Mouse (Mus musculus): ENCODE measurements around the gene Fcer1g. TPM values are rescaled to one million over a fixed set of nuclear protein-coding genes. Genes with fewer than 3 reads are reported as not detected.

Fcer1g gene
- total and polyA plus RNA-seq, 3 experiments: 22.9 to 56.0 (median 31.2) TPM

DNA sequence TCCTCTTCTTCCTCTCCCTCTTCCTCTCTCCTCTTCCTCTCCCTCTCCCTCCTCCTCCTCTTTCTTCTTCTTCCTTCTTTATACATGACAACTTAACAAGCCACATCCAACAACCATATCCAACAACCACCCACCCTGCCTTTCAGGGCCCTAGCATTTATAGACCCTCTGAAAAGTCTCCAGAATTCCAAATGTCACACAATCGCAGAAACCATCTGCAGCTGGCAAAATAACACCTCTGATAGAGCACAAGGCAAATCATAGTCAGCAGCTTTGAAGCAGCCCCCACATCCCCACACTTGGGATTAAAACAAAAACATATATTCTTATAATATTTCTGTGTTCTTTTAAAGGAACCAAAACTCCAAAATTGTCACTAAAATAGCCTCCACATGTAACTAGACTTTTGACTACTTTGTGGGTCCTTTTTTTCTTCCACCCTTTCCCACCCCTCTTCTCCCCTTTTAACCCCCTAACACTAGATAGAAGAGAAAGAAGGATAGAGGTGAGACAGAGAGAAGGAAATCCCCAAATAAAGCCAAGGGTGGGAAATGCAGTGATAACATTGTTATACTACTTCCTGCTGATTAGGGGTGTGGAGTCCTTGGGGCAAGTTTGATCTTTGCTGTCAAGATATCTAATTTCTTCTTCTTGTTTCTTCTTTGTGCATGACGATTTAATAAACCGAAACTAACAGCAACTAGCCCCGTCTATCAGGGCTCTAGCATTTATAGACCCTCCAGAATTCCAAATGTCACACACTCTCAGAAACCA is 32.0 kb upstream of the Fcer1g start:
- DNase-seq: no peak

DNA sequence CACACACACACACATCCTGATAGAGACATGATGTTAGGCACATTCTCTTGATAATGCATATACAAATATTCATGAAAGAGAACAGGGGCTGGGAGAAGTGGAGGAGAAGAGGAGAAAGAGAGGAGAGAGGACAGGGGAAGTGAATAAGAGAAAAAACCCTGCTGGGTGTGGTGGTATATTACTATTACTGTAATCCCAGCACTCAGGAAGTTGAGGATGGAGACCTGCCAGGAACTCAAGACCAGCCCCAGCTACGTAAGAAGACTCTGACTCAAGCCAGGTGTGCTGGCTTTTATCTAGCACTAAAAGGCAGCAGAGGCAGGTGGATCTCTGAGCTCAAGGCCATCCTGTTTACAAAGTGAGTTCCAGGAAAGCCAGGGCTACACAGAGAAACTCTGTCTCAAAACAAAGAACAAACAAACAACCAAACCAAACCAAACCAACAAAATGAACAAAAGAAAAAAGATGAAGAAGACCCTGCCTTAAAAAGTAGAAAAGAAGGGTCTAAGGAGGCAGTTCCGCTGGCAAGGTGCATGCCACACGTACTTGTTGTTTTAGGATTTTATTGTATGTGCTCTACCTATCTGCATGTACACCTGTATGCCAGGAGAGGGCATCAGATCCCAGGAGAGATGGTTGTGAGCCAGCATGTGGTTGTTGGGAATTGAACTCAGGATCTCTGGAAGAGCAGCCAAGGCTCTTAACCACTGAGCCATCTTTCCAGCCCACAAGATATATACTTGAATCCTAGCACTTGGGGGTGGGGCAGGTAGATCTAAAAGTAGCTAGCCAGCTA is 29.7 kb upstream of the Fcer1g start:
- DNase-seq: no peak

DNA sequence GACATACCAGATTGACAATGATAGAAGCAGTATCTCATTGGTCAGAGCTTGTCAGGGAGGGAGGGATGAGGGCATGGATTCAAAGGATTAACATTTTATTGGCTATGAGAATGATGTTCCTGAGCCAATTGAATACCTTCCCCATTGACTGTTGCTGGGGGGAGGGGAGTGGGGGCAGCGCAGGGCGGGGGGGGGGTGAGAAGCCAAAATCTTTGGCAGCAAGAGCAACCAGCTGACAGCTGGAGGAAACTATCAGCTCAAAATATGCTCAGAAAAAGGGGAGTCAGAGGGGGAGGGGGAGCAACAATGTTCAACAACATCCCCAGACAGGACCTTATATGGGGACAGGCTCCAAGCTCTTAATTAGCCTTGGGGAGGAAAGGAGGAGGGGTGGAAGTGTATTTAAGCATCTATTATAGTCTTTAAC is 29.0 kb upstream of the Fcer1g start:
- DNase-seq: peak; percentile 22

DNA sequence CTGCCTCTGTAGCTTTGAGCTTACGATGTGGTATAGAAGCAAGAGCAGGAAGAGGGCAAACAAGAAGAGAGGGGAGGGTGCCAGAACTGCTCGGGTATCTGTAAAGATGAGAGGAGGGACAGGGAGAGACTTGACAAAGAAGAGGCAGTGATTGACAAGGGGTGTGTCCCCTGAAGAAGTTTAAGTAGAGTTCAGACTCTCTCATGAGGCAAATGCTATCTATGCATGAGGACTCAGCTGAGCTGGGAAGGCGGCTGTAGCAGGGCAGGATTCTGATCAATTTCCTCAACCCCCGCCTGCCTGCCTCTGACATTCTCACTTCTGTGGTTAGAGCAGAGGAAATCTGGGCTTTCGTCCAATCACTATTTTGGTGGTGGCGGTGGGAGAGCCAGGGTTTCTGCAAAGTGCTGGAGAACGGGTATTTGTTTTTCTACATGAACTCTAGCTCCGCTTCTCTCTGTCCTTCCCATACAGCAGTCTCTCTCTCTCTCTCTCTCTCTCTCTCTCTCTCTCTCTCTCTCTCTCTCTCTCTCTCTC is 28.5 kb upstream of the Fcer1g start:
- peak; percentile 75 for DNase-seq

- peak; percentile 62 for DNase-seq
Measured at GRCm38 (mm10) chr1:171260316-171260715, 26.2 kb upstream of the Fcer1g start.

DNA sequence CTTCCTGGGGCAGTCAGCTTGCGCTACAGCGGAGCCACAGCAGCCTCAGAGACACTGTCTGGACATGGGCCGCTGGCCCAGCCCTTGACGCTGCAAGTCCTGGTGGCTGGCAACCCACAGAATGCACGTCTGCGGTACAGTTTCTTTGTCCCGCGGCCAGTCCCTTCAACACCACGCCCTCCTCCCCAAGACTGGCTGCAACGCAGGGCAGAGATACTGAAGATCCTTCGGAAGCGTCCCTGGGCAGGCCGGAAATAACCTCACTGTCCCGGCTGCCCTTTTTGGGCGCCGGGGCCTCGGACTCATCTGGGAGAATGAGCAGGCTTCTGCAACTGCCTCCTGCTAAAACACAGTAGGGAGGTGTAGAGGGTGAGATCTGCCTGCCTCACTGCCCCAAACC is 24.8 kb upstream of the Fcer1g start:
- peak; percentile 7 for DNase-seq

- no peak for DNase-seq
Measured at GRCm38 (mm10) chr1:171257781-171258180, 23.6 kb upstream of the Fcer1g start.

GRCm38 (mm10) chr1:171256937-171257548 is 22.9 kb upstream of the Fcer1g start:
- DNase-seq: peak; percentile 69

DNA sequence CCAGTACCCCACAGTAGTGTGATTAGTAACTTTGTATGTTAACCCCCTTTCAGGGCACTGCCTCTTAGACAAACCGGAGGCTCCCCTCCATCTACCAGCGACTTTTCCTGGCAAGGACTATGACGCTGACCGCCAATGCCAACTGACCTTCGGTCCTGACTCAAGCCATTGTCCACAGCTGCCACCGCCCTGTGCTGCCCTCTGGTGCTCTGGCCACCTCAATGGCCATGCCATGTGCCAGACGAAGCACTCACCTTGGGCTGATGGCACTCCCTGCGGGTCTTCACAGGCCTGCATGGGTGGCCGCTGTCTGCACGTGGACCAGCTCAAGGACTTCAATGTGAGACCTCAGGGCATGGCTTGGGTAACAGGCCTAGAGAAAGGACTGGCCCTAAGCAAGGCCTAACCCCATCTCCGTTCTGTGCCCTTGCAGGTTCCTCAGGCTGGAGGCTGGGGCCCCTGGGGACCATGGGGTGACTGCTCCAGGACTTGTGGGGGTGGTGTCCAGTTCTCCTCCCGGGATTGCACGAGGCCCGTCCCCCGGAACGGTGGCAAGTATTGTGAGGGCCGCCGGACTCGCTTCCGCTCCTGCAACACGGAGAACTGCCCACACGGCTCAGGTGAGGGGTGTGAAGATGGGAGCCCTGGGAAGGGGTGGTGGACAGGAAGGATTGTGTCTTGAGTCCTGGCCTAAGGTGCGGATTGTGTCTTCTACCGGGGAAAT is 22.1 kb upstream of the Fcer1g start:
- peak; percentile 84 for DNase-seq

DNA sequence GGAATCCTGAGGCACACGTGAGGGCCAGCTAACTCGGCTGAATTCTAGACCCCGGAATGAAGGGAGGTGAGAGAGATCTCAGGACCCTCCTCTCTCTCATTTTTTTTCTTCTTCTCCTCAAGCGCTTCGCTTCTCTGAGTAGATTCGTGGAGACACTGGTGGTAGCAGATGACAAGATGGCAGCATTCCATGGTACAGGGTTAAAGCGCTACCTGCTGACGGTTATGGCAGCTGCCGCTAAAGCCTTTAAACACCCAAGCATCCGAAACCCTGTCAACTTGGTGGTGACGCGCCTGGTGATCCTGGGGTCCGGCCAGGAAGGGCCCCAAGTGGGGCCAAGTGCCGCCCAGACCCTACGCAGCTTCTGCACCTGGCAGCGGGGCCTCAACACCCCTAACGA is 18.2 kb upstream of the Fcer1g start:
- DNase-seq: no peak

- DNase-seq: peak; percentile 38
Measured at GRCm38 (mm10) chr1:171251594-171252324, 17.6 kb upstream of the Fcer1g start.

DNA sequence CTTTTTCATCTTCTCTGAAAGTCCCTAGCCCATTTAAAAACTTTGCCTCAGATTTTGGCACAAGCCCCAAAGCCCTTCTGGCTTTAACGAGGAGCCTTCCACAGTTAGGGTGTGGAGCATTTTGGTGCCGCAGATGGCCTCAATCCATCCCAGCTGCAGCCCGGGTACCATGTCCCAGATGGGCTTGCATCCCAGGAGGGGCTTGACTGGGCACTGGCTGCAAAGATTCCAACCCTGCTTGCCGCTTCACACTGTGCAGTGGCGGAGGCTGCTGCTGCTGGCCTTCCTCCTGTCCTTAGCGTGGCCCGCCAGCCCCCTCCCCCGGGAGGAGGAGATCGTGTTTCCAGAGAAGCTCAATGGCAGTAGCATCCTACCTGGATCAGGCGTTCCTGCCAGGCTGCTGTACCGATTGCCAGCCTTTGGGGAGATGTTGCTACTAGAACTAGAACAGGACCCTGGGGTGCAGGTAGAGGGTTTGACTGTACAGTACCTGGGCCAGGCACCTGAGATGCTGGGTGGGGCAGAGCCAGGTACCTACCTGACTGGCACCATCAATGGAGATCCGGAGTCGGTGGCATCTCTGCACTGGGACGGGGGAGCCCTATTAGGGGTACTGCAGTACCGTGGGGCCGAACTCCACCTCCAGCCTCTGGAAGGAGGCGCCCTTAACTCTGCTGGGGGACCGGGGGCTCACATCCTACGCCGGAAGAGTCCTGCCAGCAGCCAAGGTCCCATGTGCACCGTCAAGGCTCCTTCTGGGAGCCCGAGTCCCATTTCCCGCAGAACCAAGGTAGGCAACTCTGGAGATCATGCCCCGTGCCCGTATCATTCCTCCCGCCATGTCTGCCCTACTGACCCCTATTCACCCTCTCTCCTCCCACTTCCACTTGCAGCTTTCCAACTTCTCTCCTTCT is 16.8 kb upstream of the Fcer1g start, which contains the start of gene Ndufs2:
Gene Ndufs2, minus strand, starts transcription at position 709 of the 914 bp plus-strand sequence.
- DNase-seq: peak; percentile 6

DNA sequence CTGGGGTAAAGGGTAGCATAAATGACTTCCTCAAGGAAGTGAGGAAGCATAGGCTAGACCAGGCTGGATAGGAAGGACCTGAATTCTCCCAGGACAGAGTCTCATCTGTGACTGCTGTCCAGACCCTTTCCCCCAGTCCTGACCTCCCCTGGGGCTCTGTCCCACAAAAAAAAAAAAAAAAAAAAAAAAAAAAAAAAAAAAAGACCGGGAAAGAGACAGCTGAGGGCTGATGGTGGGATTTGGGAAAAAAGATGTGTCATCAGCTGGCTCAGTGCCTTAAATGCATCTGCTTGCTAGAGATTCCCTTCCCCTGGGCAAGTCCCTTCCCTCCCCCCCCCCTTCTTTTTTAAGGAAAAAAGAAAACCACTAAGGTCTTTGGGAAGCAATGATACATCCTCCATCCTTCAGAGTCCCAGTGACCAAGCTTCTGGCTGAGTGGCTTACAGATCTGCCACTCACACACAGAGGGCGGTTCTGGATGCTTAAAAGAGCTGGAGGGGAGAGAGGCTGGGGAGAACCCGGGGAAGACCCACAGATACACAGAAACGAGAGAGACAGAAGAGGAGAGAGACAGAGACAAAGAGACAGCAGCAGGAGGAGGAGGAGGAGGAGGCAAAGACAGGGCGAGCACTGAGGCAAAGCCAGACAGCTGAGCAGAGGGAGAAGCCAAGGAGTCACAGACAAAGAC is 15.9 kb upstream of the Fcer1g start, which contains the start of gene Adamts4:
Gene Adamts4, plus strand, starts transcription at position 509 of the 688 bp plus-strand sequence.
- DNase-seq: peak; percentile 43

DNA sequence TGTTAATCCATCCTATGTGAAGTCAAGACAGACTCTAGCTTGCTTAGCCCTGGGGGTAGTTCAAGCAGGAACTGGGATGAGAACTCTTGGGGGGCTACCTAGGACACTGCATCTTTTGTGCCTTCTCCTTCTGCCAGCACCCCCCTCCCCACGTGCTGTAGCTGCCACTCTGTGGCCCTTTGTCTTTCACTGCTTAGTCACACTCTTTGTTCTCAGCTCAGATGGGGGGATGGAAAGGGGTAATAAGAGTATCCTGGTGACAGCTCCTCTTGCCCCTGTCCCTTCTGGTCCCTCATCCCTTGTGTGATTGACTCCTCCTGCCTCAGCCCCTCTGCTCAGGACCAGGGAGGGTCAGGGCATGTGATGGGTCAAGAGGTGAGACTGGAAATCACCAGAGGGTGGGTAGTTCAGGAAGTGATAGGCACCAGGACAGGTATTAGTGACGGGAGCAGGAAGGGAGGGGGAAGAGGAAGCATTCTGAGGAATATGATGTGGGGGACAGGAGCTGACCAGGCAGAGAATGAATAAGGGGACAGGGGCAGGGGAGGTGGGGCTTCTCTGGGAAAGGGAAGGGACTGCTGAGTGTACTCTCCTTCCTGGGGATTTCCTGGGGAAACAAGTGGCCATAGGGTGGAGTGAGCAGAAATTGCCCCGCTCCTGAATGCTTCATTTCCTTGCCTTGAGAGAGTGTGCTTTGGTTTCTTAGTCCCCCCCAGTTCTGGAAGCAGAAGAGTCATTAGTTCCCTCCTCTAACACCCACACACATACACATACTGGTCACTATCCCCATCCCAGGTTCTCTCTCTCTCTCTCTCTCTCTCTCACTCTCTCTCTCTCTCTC is 14.4 kb upstream of the Fcer1g start:
- DNase-seq: peak; percentile 23

GRCm38 (mm10) chr1:171247916-171248315 is 13.8 kb upstream of the Fcer1g start:
- DNase-seq: peak; percentile 35

DNA sequence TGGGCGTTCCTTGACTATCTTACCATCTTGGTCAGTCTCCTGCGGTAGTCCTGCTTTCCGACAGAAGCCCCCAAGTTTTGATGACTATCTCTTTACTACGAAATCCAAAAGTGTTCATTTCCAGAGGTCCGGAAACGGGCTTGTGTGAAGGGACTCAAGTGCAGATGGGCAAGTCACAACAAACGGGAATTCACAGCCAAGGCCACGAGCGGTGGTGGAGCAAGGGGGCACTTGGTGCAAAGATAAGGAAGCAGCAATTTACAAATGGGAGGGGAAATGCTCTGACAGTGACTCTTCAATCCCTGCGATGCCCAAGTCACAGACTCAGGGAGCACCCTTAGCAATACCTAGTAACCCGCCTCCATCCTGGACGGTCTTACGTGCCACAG is 13.3 kb upstream of the Fcer1g start:
- DNase-seq: no peak

DNA sequence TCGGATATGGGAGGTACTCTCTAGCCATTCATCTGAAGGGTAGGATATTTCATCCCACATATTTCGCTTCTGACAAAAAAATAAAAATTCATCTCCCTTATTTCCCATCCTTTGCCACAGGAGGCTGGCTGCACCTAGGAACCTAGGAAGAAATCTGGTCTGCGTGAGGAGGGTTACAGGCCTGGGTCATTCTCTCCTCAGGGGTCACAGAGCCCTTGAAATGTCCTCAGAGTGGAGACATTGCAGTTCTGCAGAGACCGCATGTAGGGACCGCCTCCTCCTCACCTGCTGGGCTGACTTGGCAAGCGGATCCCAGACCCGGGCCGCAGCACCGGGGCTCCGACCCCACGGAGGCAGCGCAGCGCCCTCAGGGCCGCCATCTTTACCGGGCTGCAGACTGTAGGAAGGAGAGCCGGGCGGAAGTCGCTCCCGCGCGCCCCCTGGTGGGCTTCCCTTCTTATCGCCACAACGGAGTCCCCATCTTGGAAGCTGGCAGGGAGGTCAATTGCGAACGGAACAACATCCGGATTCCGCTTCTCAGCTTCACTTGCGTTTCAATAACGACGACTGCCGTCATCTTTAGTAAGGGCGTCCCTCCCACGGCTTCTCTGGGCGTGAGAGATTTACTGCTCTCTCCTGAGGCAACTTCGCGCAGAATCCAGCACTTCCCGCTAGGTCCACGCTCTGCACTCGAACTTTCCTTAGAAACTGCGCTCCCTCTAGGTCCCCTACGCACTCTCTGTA is 12.7 kb upstream of the Fcer1g start:
- DNase-seq: peak; percentile 98

Measured in adrenal gland, adult 2 months (tissue).